Mouse (Mus musculus): ENCODE measurements around the gene Snn. TPM values are rescaled to one million over a fixed set of nuclear protein-coding genes. Genes with fewer than 3 reads are reported as not detected.

The Snn gene
- polyA plus RNA-seq, 1 experiment from 2014 or later = 63.2 TPM

- Histone ChIP-seq H3K9ac (no peak overlapping the region), H3K9me3 (no peaks in the 10 kb centered on the region), H3K4me2 (replicated peaks) (no peak overlapping the region), H3K27ac (no peak overlapping the region), H3K27me3 (no peaks in the 10 kb centered on the region), H3K36me3 (peaks cover 45% of the 10 kb centered on the region), H3K4me1 (no peaks in the 10 kb centered on the region), H3K4me3 (no peak overlapping the region)
- 73% methylated on average over 10 of the region's 10 CpGs for WGBS
- no peak for ATAC-seq (ENCODE audit: insufficient number of reproducible peaks, insufficient read depth, low FRiP score, low TSS enrichment)
These were observed 30.3 kb downstream of the Snn start for GRCm38 (mm10) chr16:11090836-11091570.

GRCm38 (mm10) chr16:11092061-11092460 lies 31.3 kb downstream of the Snn start:
- Histone ChIP-seq H3K9ac (no peak overlapping the region), H3K27ac (no peak overlapping the region), H3K27me3 (no peaks in the 10 kb centered on the region), H3K4me1 (no peaks in the 10 kb centered on the region), H3K9me3 (no peaks in the 10 kb centered on the region), H3K4me2 (replicated peaks) (no peak overlapping the region), H3K36me3 (peaks cover 45% of the 10 kb centered on the region), H3K4me3 (no peak overlapping the region)
- ATAC-seq (ENCODE audit: insufficient number of reproducible peaks, insufficient read depth, low FRiP score, low TSS enrichment) = no peak
- WGBS = 81% methylated on average over 4 of the region's 4 CpGs

GRCm38 (mm10) chr16:11092523-11092922 lies 31.8 kb downstream of the Snn start:
- H3K36me3 ChIP-seq = peaks cover 41% of the 10 kb centered on the region
- H3K4me1 ChIP-seq = no peaks in the 10 kb centered on the region
- no peak overlapping the region for H3K27ac ChIP-seq
- H3K4me3 ChIP-seq = no peak overlapping the region
- 90% methylated on average over 3 of the region's 3 CpGs for WGBS
- H3K9me3 ChIP-seq = no peaks in the 10 kb centered on the region
- H3K27me3 ChIP-seq = no peaks in the 10 kb centered on the region
- ATAC-seq (ENCODE audit: insufficient number of reproducible peaks, insufficient read depth, low FRiP score, low TSS enrichment) = no peak
- H3K4me2 ChIP-seq (replicated peaks) = no peak overlapping the region
- H3K9ac ChIP-seq = no peak overlapping the region

- H3K27ac ChIP-seq = no peak overlapping the region
- H3K36me3 ChIP-seq = peaks cover 28% of the 10 kb centered on the region
- no peaks in the 10 kb centered on the region for H3K4me1 ChIP-seq
- no peaks in the 10 kb centered on the region for H3K9me3 ChIP-seq
- H3K9ac ChIP-seq = no peak overlapping the region
- WGBS = 90% methylated on average over 13 of the region's 13 CpGs
- H3K4me3 ChIP-seq = no peak overlapping the region
- no peak for ATAC-seq (ENCODE audit: insufficient number of reproducible peaks, insufficient read depth, low FRiP score, low TSS enrichment)
- no peaks in the 10 kb centered on the region for H3K27me3 ChIP-seq
- no peak overlapping the region for H3K4me2 ChIP-seq (replicated peaks)
These were observed 33.1 kb downstream of the Snn start for GRCm38 (mm10) chr16:11093717-11094386.

- peaks cover 6% of the 10 kb centered on the region; the same call in 1 of the 2 replicates for H3K36me3 ChIP-seq
- no peaks in the 10 kb centered on the region for H3K27me3 ChIP-seq
- no peak overlapping the region for H3K4me3 ChIP-seq
- 77% methylated on average over 3 of the region's 3 CpGs for WGBS
- no peak for ATAC-seq (ENCODE audit: insufficient number of reproducible peaks, insufficient read depth, low FRiP score, low TSS enrichment)
- H3K9me3 ChIP-seq = no peaks in the 10 kb centered on the region
- no peak overlapping the region for H3K4me2 ChIP-seq (replicated peaks)
- H3K27ac ChIP-seq = no peak overlapping the region
- no peaks in the 10 kb centered on the region for H3K4me1 ChIP-seq
- H3K9ac ChIP-seq = no peak overlapping the region
These were observed 36.6 kb downstream of the Snn start for GRCm38 (mm10) chr16:11097301-11097700.

GRCm38 (mm10) chr16:11104905-11105304 lies 44.2 kb downstream of the Snn start:
- Histone ChIP-seq H3K4me2 (replicated peaks) (no peak overlapping the region), H3K4me3 (no peak overlapping the region), H3K27me3 (no peaks in the 10 kb centered on the region), H3K27ac (no peak overlapping the region), H3K4me1 (no peaks in the 10 kb centered on the region), H3K36me3 (0 out of 2 replicates have a peak, but pooled peaks cover 8% of the 10 kb centered on the region), H3K9ac (no peak overlapping the region), H3K9me3 (no peaks in the 10 kb centered on the region)
- no peak for ATAC-seq (ENCODE audit: insufficient number of reproducible peaks, insufficient read depth, low FRiP score, low TSS enrichment)
- WGBS = 75% methylated on average over 1 of the region's 1 CpGs

- 77% methylated on average over 4 of the region's 4 CpGs for WGBS
- no peak for ATAC-seq (ENCODE audit: insufficient number of reproducible peaks, insufficient read depth, low FRiP score, low TSS enrichment)
- H3K9me3 ChIP-seq = no peaks in the 10 kb centered on the region
- no peaks in the 10 kb centered on the region for H3K27me3 ChIP-seq
- H3K4me3 ChIP-seq = no peak overlapping the region
- no peak overlapping the region for H3K9ac ChIP-seq
- peaks cover 15% of the 10 kb centered on the region for H3K36me3 ChIP-seq
- no peak overlapping the region for H3K27ac ChIP-seq
- H3K4me2 ChIP-seq (replicated peaks) = no peak overlapping the region
- no peaks in the 10 kb centered on the region for H3K4me1 ChIP-seq
These were observed 48.5 kb downstream of the Snn start for GRCm38 (mm10) chr16:11109198-11109740.

- peaks cover 48% of the 10 kb centered on the region for H3K36me3 ChIP-seq
These were observed 61.9 kb downstream of the Snn start for GRCm38 (mm10) chr16:11122625-11123024.

GRCm38 (mm10) chr16:11124110-11124509 lies 63.4 kb downstream of the Snn start:
- no peaks in the 10 kb centered on the region for H3K9me3 ChIP-seq

More at GRCm38 (mm10) chr16:11122625-11123024, 61.9 kb downstream of the Snn start:
- Histone ChIP-seq H3K9me3 (no peaks in the 10 kb centered on the region), H3K4me2 (replicated peaks) (no peak overlapping the region), H3K27me3 (no peaks in the 10 kb centered on the region), H3K4me3 (no peak overlapping the region), H3K27ac (no peak overlapping the region), H3K9ac (no peak overlapping the region), H3K4me1 (no peaks in the 10 kb centered on the region)
- no peak for ATAC-seq (ENCODE audit: insufficient number of reproducible peaks, insufficient read depth, low FRiP score, low TSS enrichment)
- 95% methylated on average over 2 of the region's 2 CpGs for WGBS

More at GRCm38 (mm10) chr16:11124110-11124509, 63.4 kb downstream of the Snn start:
- Histone ChIP-seq H3K27ac (no peak overlapping the region), H3K4me1 (no peaks in the 10 kb centered on the region), H3K4me2 (replicated peaks) (no peak overlapping the region), H3K27me3 (no peaks in the 10 kb centered on the region), H3K4me3 (no peak overlapping the region), H3K36me3 (peaks cover 50% of the 10 kb centered on the region), H3K9ac (no peak overlapping the region)
- no peak for ATAC-seq (ENCODE audit: insufficient number of reproducible peaks, insufficient read depth, low FRiP score, low TSS enrichment)
- WGBS = 90% methylated on average over 1 of the region's 1 CpGs

Other genes starting within 250 kb of the Snn start
- not detected in 2 replicates for gene Gm11172, start 248.0 kb upstream of the Snn start, polyA plus RNA-seq (2016; fragmentation: Nextera tagmentation; extraction: Ambion mirVana)
- gene Rmi2, start 225.9 kb upstream of the Snn start, polyA plus RNA-seq (2016; fragmentation: Nextera tagmentation; extraction: Ambion mirVana) = 4.6 and 4.7 TPM in 2 replicates
- 102 and 103 TPM in 2 replicates for gene Litaf, start 5.2 kb downstream of the Snn start, polyA plus RNA-seq (2016; fragmentation: Nextera tagmentation; extraction: Ambion mirVana)
- 40.2 and 41.7 TPM in 2 replicates for gene Txndc11, start 73.7 kb downstream of the Snn start, polyA plus RNA-seq (2016; fragmentation: Nextera tagmentation; extraction: Ambion mirVana)
- 112 TPM in 2 replicates for gene Zc3h7a, start 115.4 kb downstream of the Snn start, polyA plus RNA-seq (2016; fragmentation: Nextera tagmentation; extraction: Ambion mirVana)
- gene Rsl1d1, start 142.4 kb downstream of the Snn start, polyA plus RNA-seq (2016; fragmentation: Nextera tagmentation; extraction: Ambion mirVana) = 198 and 211 TPM in 2 replicates
- gene Gspt1, start 193.4 kb downstream of the Snn start, polyA plus RNA-seq (2016; fragmentation: Nextera tagmentation; extraction: Ambion mirVana) = 106 and 107 TPM in 2 replicates

Measured in embryonic facial prominence, embryonic 12.5 days (tissue).